Mouse (Mus musculus) E14TG2a.4 (cell line): Measurements from ENCODE around the gene Acap1.

Experiments
- H3K27me3 ChIP-seq: 2 replicates; pipeline ENCODE4 v1.6.1; 2014; ENCODE audit warnings: low read length, control low read depth; ENCODE audit not compliant: insufficient read depth
- H3K36me3 ChIP-seq: 2 replicates; pipeline ENCODE4 v1.6.1; 2014; ENCODE audit warnings: low read length, control low read depth; ENCODE audit not compliant: insufficient read depth
- H3K4me1 ChIP-seq: replicated peaks from 2 replicates; pipeline ENCODE4 v1.6.1; 2014; ENCODE audit warnings: low read depth, low read length, control low read depth
- H3K4me3 ChIP-seq: replicated peaks from 2 replicates; pipeline ENCODE4 v1.5.1; 2014; ENCODE audit warnings: mild to moderate bottlenecking, low read length
- H3K9me3 ChIP-seq: 2 replicates; pipeline ENCODE4 v1.6.1; 2014; ENCODE audit warnings: low read length, control low read depth
- CTCF ChIP-seq: conservative IDR thresholded peaks from 2 replicates; pipeline ENCODE4 v1.5.1; 2014; ENCODE audit warnings: low read length
- NANOG ChIP-seq: IDR thresholded peaks from 2 replicates; pipeline ENCODE4 v1.6.1; 2014; ENCODE audit warnings: borderline replicate concordance, low read length, mixed read lengths
- POU5F1 ChIP-seq: IDR thresholded peaks from 2 replicates; pipeline ENCODE4 v1.6.1; 2014; ENCODE audit warnings: low read length, borderline replicate concordance

Gene Acap1

GRCm38 (mm10) chr11:69895291-69895690, at the start of gene Acap1:
Acap1 (minus strand) TSS chr11:69895539.
- TF ChIP-seq CTCF, result no peak
- TF ChIP-seq NANOG, result no peak
- TF ChIP-seq POU5F1, result no peak
- Histone ChIP-seq H3K36me3 (no peaks in the 10 kb centered on the region; the same call in 1 of the 2 replicates), H3K4me1 (peaks cover 64% of the 10 kb centered on the region), H3K4me3 (peak within 1 kb of the TSS; percentile 60), H3K27me3 (peaks cover 8% of the 10 kb centered on the region; the same call in 1 of the 2 replicates), H3K9me3 (no peaks in the 10 kb centered on the region)

GRCm38 (mm10) chr11:69940962-69941361, 45.6 kb upstream of the Acap1 start:
- Histone ChIP-seq H3K4me1 (peaks cover 83% of the 10 kb centered on the region), H3K4me3 (no peak overlapping the region), H3K9me3 (no peaks in the 10 kb centered on the region), H3K27me3 (peaks cover 68% of the 10 kb centered on the region), H3K36me3 (peaks cover 18% of the 10 kb centered on the region)
- TF ChIP-seq NANOG (no peak), POU5F1 (no peak), CTCF (no peak)

GRCm38 (mm10) chr11:69939731-69940130, 44.4 kb upstream of the Acap1 start:
- no peaks in the 10 kb centered on the region for H3K9me3 ChIP-seq
- H3K4me1 ChIP-seq, result peaks cover 74% of the 10 kb centered on the region
- TF ChIP-seq CTCF (no peak), POU5F1 (no peak), NANOG (no peak)
- peaks cover 14% of the 10 kb centered on the region for H3K36me3 ChIP-seq
- H3K4me3 ChIP-seq, result no peak overlapping the region
- H3K27me3 ChIP-seq, result peaks cover 63% of the 10 kb centered on the region

- Histone ChIP-seq H3K36me3 (peaks cover 9% of the 10 kb centered on the region), H3K27me3 (peaks cover 65% of the 10 kb centered on the region), H3K4me3 (no peak overlapping the region), H3K9me3 (no peaks in the 10 kb centered on the region), H3K4me1 (peaks cover 74% of the 10 kb centered on the region)
- TF ChIP-seq NANOG (no peak), POU5F1 (no peak)
Measured at GRCm38 (mm10) chr11:69939181-69939580, 43.8 kb upstream of the Acap1 start.

GRCm38 (mm10) chr11:69938401-69938979, 43.2 kb upstream of the Acap1 start:
- H3K4me3 ChIP-seq, result no peak overlapping the region
- peaks cover 73% of the 10 kb centered on the region for H3K4me1 ChIP-seq

GRCm38 (mm10) chr11:69937834-69938233, 42.5 kb upstream of the Acap1 start:
- Histone ChIP-seq H3K4me3 (no peak overlapping the region), H3K4me1 (peaks cover 66% of the 10 kb centered on the region), H3K27me3 (peaks cover 61% of the 10 kb centered on the region), H3K36me3 (peaks cover 7% of the 10 kb centered on the region), H3K9me3 (no peaks in the 10 kb centered on the region)
- TF ChIP-seq CTCF, result no peak
- no peak for TF ChIP-seq POU5F1
- no peak for TF ChIP-seq NANOG

More at GRCm38 (mm10) chr11:69938401-69938979, 43.2 kb upstream of the Acap1 start:
- Histone ChIP-seq H3K36me3 (peaks cover 7% of the 10 kb centered on the region), H3K9me3 (no peaks in the 10 kb centered on the region), H3K27me3 (peaks cover 65% of the 10 kb centered on the region)
- TF ChIP-seq CTCF (no peak), NANOG (no peak), POU5F1 (no peak)

- TF ChIP-seq NANOG, result no peak
- TF ChIP-seq CTCF, result no peak
- no peak for TF ChIP-seq POU5F1
- H3K4me3 ChIP-seq, result no peak overlapping the region
- H3K27me3 ChIP-seq, result peaks cover 58% of the 10 kb centered on the region
- H3K4me1 ChIP-seq, result peaks cover 62% of the 10 kb centered on the region
- no peaks in the 10 kb centered on the region for H3K9me3 ChIP-seq
- H3K36me3 ChIP-seq, result peaks cover 7% of the 10 kb centered on the region
Measured at GRCm38 (mm10) chr11:69937385-69937784, 42.0 kb upstream of the Acap1 start.

GRCm38 (mm10) chr11:69936714-69937347, 41.5 kb upstream of the Acap1 start:
- H3K4me3 ChIP-seq, result peak overlapping the region; percentile 80
- H3K9me3 ChIP-seq, result no peaks in the 10 kb centered on the region
- H3K4me1 ChIP-seq, result peaks cover 61% of the 10 kb centered on the region
- H3K36me3 ChIP-seq, result peaks cover 7% of the 10 kb centered on the region
- TF ChIP-seq NANOG, result no peak
- TF ChIP-seq CTCF, result no peak
- no peak for TF ChIP-seq POU5F1
- H3K27me3 ChIP-seq, result peaks cover 58% of the 10 kb centered on the region

- H3K9me3 ChIP-seq, result no peaks in the 10 kb centered on the region
Measured at GRCm38 (mm10) chr11:69936156-69936555, 40.8 kb upstream of the Acap1 start.

More at GRCm38 (mm10) chr11:69936156-69936555, 40.8 kb upstream of the Acap1 start:
- peaks cover 7% of the 10 kb centered on the region for H3K36me3 ChIP-seq
- H3K4me3 ChIP-seq, result peak overlapping the region; percentile 80
- TF ChIP-seq NANOG (no peak), CTCF (no peak), POU5F1 (no peak)
- H3K27me3 ChIP-seq, result peaks cover 58% of the 10 kb centered on the region
- H3K4me1 ChIP-seq, result peaks cover 61% of the 10 kb centered on the region
